Mouse (Mus musculus): ENCODE data around the gene Ncaph2.

DNA sequence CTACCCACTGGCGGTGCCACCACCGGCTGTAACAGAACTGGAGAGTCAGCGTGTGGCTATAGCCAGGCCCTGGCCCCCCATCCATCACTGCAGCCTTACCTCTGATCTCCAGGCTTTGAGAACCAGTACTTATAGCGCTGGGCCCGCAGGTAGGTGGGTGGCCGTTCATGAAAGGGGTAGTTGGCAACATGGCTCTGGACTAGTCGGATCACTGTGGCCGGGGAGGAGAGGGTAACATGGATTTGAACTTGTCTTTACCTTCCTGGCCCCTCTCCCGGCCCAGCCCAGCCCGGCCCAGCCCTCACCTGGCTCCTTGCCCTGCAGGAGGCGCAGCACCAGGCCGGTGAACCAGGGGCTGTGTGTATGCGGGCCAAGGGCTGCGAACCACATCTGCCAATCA is 3.5 kb upstream of the Ncaph2 start:
- TF ChIP-seq USF1 (IDR thresholded peaks at IDR 0.05; ENCODE audit: low read depth) = no peak
- no peak for TF ChIP-seq POLR2AphosphoS2 (IDR thresholded peaks at IDR 0.05; ENCODE audit: insufficient read length, low read depth)
- TF ChIP-seq E2F4 (IDR thresholded peaks at IDR 0.05; ENCODE audit: insufficient read depth) = no peak
- TF ChIP-seq POLR2A (IDR thresholded peaks at IDR 0.05; ENCODE audit: insufficient read length, low read depth) = no peak
- TF ChIP-seq MYOD1 (IDR thresholded peaks at IDR 0.05; ENCODE audit: control insufficient read depth in 1 of 3, insufficient read length in 2 of 3, low read depth in 2 of 3) = no peak
- no peak for TF ChIP-seq REST (IDR thresholded peaks at IDR 0.05; ENCODE audit: insufficient read depth, insufficient read length)
- TF ChIP-seq SRF (IDR thresholded peaks at IDR 0.05; ENCODE audit: control insufficient read depth, insufficient read length, low read depth) = no peak
- no peak for TF ChIP-seq TCF3 (IDR thresholded peaks at IDR 0.05; ENCODE audit: insufficient read length, low read depth)
- TF ChIP-seq MAX (IDR thresholded peaks at IDR 0.05; ENCODE audit: low read depth) = no peak
